Mouse (Mus musculus) gonadal fat pad, adult 2 months (tissue): ENCODE measurements at regions not wholly inside any gene's neighbourhood (a gene's known extent, or its start where the extent isn't known, plus 50 kb on each side); places are given as distances from the start of the nearest gene placed in this dataset.

Experiments
- DNase-seq: peaks from one replicate; pipeline ENCODE4 v3.0.0-alpha.2; 2012; ENCODE audit warnings: low read depth

DNA sequence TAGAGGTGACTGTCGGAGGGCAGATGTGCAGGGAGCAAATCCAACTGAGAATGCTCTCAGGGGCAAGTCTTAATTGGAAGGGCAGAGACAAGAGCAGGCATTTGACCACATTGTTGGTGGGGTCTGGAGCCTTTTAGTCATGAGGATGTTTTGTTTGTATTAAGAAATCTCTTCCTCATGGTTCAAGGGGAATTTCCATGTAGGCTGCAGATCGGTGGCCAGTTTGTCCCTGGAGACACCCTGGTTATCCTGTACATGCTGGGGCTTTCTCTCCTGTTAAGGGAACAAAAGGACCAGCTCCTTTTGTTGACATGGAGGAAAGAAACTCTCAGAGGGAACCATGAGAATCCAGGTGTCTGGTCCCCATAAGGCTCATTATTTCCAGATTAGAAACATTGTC lies 174.4 kb downstream of the Rab11fip4 start:
- no peak for DNase-seq

DNA sequence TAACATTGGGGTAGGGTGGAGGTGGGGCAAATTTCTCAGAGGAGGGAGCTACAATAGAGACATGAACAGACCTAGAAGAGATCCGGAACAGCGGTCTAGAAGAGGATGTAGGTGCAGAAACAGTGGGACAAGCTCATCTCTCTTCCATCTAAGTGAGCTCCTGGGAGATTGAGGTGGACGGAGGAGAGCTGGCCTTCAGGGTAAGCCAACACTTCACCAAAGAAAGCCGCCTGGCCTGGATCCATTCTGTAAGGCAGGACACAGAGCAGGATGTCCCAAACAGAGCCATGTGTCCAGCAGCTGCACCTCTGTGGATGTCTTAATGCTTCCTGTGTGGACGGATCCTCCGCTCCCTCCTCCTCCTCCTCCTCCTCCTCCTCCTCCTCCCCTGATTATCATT lies 173.0 kb downstream of the Rab11fip4 start:
- no peak for DNase-seq

DNA sequence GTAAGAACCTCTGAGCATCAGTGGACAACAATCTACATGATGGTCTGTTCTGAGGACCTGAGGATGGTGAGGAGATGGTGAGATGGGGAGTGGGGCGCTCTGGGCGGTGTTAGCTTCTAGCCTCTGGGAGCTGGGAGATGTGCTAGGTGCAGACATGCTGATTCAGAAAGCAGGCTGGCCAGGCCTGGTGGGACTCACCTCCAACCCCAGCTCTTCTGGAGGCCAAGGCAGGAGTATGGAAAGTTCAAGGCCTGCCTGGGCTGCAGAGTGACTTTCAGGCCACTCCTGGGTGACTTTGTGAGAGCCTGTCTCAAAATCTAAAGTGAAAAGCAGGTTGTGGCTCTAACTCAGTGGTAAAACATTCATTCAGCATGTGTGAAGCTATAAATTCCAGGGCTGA lies 171.6 kb downstream of the Rab11fip4 start:
- no peak for DNase-seq

DNA sequence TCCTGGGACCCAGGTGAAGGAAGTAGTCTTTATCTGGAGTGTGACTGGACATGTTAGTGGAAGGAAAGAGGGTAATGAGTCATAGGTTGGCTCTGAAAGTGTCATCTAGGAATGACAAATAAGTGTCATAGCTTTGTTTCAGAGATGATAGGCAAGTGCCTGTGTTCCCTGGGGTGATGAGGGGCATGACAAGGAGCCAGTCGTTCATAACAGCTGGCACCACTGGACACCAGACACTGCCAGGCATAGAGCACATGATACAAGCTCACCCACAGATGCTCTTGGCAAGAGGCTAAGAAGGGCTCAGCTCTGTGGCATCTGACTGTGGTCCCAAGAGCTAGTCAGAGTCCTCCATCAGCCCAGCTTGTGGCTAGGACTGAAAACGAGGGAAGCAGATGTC lies 171.0 kb downstream of the Rab11fip4 start:
- no peak for DNase-seq

DNA sequence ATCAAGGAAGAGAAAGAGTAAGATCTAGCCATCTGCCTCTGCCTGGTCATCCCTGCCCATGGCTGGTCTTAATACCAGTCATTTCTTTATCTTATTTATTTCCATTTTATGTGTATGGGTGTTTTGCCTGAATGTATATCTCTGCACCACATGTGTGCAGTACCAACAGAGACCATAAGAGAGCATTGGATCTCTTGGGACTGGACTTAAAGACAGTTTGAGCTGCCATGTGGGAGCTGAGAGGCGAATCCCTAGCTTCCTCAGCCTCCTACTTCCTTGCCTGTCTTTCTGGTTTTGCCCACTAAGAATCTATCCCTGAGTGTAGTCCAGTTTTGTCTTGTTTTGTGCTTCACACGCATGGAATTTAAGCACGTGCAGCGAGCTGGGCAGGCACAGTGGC lies 169.5 kb downstream of the Rab11fip4 start:
- no peak for DNase-seq

DNA sequence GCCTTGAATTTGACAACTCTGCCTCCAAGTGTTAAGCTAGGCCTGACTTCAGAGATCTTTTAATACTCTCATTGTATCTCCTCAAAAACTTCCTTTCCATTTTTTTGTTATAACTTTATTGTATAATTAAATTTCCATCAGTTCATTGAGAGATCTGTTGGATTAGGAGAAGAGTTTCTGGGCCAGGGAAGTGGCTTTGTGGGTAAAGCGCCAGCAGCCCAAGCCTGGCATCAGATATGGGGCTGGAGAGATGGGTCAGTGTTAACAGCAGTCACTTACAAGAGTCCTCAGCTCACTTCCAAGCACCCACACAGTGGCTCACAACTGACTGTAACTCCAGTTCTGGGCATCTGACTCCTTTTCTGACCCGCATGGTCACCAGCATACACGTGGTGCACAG lies 167.3 kb downstream of the Rab11fip4 start:
- no peak for DNase-seq

DNA sequence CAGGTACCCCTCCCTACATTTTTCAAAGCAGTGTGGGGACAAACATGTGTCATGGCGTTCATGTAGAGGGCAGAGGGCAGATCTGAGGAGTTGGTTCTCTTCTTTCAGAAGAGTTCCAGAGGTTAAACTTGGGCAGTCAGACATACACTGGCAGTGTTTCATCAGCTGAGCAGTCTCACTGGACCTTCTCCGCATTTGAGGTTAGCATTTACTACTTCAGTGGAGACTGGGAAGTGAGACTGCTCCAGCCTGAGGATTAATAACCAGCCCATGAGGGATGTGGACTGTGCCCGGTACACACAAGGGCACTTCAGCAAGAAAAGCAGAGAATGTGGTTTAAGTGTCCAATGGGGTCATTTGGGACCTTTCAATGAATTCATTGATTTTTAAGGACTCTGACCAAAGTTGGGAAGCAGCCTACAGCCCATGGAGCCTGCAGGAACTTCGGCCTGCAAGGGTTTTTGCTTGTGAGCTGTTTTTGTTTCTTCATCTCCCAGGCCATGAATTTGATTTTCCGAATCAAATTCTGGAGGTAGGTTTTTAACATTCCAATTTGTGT lies 166.6 kb downstream of the Rab11fip4 start:
- no peak for DNase-seq

DNA sequence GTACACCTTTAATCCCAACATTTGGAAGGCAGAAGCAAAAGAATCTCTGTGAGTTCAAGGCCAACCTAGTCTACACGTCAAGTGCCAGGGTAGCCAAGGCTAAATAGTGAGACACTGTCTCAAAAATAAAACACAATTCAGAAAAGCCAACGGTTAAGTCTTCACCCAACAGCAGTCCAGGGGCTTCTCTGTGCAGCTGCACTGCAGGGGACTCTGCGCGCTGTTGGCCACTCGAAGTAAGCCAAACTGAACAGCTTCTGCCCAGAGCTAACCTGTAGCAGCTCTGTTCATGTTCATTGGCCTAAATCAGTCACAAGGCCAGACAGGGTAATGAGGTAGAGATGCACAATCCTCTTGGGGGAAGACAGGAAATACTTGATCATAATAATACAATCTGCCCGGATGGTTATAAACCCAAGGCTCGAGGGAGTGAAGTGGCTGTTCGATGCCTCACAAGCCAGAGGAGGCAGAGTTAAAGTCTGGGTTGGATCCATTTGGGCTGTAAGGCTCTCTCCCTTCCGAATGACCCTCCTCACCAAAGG lies 165.4 kb downstream of the Rab11fip4 start:
- DNase-seq: no peak

DNA sequence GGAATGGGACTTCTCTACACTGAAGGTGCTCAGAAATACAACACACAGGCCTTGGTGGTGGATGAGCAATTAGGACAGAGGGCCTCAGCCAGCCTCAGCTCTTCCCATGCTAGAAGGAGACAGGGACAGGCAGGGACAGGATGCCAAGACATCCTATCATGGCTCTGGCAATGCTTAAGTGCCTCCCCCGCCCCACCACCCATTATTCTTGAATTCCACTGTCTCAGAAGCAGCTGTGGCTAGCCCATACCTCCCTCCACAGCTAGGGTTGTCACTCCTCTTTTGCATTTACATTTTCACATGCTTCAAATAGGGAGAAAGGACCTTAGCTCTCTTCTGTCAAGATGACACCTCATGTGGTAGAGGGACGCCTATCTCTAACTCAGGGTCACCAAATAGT lies 162.5 kb downstream of the Rab11fip4 start:
- no peak for DNase-seq

DNA sequence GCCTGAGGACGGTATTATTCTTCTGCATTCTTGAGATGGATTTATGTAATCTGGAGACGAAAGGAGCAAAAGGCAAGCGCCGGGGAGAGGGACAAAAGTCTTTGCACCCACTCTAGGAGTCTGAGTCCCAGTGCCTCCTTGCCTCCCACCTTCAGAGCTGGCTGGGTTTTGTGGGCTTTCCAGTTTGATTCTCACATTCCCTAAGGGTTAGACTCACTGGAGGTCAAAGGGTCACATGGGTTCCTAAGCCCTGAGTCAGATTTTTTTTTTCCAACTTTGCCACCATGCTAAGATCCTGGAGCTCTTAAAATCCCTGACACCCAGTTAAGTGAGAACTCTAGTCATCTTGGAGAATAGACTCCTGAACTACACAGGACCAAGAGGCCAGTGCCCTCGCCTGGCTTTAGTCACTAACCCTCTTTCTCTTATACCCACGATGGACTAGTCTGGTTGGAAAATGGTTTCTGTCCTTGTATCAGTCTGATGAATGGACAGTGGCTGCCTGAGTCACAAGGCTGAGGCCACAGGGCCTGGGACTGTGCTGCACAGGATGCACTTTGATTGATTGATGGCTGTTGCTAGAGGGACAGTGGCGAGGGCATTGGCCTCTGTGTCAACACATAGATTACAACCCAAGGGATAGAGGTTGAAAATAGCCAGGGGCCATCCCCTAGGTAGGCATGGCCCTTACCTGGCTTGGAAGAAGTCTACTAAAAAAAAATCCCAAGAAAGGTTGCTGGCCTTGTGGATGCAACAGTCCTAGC lies 161.9 kb downstream of the Rab11fip4 start:
- no peak for DNase-seq

DNA sequence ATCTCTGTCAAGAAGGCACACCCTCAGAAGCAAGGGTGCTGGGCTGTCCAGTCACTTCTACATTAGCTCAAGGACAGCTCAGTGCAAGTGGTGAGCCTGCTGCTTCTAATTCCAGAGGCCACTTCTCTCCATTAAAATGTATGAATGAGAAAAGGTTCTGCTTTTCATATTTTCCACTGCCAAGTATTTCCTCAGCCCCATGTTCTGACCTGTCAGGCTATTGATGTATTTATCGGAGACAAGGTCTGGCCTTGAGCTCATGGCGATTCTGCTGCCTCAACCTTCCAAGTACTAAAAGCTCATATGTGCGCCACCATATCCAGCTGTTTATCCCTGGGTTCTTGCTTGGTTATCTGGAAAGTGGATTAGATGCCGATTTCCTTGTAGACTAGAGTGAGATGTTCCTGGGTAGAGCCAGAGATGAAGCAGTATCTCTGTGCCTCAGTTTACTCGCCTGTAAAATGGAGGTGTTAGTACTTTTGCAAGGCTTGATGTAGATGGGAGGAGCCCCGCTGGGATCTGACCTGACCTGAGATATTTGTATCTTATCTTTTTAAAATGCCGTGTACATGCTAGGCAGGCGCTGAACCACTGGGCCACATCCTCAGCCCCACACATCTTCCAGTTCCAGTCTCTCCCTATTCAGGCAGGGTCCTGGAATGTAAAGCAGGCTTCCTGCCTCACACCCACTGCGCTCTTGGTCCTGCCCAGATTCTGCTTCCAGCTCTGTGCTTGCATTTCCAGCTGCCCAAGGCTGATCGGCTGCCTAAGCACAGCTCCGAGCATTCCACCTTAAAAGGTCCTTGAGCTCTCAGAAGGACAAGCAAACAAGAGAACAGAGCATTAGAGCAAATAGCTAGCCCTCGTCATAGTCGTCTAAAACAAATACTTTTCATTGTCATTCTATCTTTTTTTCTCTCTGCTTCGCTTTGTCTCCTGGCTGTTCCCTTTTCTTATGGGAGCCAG lies 161.0 kb downstream of the Rab11fip4 start:
- no peak for DNase-seq

DNA sequence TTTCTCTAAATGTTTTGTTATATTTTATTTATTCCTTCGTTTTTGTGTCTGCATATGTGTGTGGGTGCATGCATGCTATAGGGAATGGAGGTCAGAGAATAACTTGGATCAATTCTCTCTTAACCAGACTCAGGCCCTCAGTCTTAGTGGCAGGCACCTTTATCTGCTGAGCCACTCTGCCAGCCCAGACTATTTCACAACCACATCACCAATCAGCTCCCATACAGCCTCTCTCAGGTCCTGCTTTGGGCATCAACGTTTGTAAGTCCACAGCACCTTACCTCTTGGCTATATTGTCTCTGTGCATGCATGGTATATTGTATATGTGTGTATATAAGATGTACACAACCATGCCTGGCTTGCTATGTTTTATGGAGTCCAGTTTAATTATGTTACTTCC lies 159.9 kb downstream of the Rab11fip4 start:
- no peak for DNase-seq

DNA sequence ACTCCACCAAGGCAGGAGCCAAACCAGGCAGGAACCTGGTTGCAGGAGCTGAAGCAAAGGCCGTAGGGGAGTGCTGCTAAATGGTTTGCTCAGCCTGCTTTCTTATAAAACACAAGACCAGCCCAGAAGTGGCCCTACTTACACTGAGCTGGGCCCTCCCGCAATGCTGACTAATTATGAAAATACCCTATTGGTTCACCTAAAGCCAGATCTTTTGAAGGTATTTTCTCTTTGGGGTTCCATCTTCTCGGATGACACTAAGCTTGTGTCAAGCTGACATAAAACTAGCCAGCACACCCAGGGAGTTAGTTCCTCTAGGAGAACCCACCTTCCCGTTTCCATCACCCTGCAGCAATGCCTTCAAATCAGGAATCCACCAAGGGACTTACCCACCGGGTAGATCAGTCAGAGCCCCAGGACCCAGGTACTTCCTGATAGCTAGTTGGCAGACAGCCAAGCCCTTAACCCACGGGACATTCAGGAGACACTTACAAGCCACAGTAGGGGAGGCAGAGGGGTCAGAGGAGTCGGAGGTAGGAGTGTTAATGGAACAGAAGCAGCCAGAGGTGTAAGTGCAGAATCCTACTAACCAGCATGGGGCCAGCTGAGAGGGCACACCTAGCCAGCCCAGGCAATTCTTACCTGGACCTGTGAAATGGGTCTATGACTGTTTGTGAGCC lies 158.9 kb downstream of the Rab11fip4 start:
- no peak for DNase-seq

DNA sequence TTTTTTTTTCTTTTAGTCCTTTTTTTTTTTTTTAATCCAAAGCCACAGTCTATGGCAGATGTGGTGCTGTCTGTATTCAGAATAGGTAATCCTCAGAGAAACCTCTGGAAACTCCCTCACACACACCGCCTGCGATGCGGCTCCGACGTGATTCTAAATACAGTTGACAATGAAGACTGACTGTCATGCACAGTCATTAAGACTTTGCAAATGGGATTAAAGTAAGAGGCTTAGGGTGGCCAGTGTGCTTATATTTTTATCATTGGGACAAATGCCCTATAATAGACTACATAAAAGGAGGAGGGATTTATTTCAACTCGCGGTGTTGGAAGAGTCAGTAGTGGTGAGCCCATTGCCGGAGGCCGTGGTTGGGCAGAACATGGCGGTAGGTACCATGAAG lies 158.1 kb downstream of the Rab11fip4 start:
- DNase-seq: no peak

DNA sequence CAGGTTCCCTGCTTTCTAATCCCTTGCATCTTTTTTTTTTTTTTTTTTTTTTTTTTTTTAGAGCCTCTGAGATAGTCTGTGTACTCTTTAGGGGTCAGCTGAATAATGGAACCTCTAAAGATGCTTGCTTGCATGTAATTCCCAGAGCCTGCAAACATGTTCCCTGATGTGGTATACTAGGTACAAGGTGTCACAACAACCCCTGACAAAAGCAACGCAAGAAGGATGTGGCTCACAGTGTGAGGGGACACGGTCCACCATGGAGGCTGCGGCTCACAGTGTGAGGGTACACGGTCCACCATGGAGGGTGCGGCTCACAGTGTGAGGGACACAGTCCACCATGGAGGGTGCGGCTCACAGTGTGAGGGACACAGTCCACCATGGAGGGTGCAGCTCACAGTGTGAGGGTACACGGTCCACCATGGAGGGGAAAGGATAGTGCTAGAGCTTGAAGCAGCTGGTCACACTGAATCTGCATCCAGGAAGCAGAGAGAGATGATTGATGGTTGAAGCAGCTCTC lies 157.7 kb downstream of the Rab11fip4 start:
- DNase-seq: no peak

DNA sequence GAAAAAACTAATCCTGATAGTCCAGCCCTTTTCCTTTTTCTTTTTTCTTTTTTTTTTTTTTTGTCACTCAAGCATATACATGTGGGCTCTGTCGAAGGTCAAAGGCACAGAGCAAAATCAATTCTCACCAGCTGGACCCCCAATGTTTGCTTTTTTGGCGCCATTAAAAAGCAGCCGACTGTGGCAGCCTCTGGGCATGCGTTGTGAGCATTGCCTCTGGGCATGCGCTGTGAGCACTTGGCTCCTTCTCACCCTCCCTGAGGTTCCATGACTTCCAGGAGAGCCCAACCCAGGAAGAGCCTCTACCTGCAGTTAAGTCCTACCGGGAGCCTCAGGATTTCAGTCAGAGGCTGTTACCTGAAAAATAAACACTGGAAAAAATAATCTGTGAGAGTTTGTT lies 156.8 kb downstream of the Rab11fip4 start:
- no peak for DNase-seq
